Mouse (Mus musculus) layer of hippocampus, postnatal 36 days (tissue): Measurements from ENCODE around the gene Stx1b. TPM values are rescaled to one million over a fixed set of nuclear protein-coding genes. Genes with fewer than 3 reads are reported as not detected.
A peak's percentile ranks its signal among the peaks of the same experiment; 100 is the strongest.
"Not testable (repeated sequence)": the region's sequence is repeated elsewhere in the genome, so short reads cannot be mapped to it uniquely, and the experiment has no call there.

Source experiments
- DNase-seq, 2 experiments: peaks; one replicate each; pipeline ENCODE4 v3.0.0; 2022
- total RNA-seq, 2 experiments: library from RNA; stranded (reverse); gene quantifications; 2 replicates each; pipeline ENCODE4 v1.2.3; 2021

The Stx1b gene
- total RNA-seq = 100 to 1,000 TPM; 342 to 346 TPM

- DNase-seq = peak; percentile 59 to 62
These were observed at the start of gene Stx1b, which contains the start of gene Stx4a for GRCm38 (mm10) chr7:127824176-127824871. TSS of gene Stx1b (minus strand) at chr7:127824549. TSS of gene Stx4a (plus strand) at chr7:127824294.

GRCm38 (mm10) chr7:127870136-127870821 lies 45.9 kb upstream of the Stx1b start:
- DNase-seq = no peak

GRCm38 (mm10) chr7:127869149-127869810 lies 44.9 kb upstream of the Stx1b start:
- no peak for DNase-seq

- DNase-seq = no peak
These were observed 43.3 kb upstream of the Stx1b start for GRCm38 (mm10) chr7:127867641-127868040.

- no peak for DNase-seq
These were observed 42.1 kb upstream of the Stx1b start for GRCm38 (mm10) chr7:127866434-127866833.

- no peak for DNase-seq
These were observed 33.9 kb upstream of the Stx1b start for GRCm38 (mm10) chr7:127858258-127858657.

- no peak for DNase-seq
These were observed 26.6 kb upstream of the Stx1b start for GRCm38 (mm10) chr7:127850906-127851305.

GRCm38 (mm10) chr7:127849973-127850875 lies 25.9 kb upstream of the Stx1b start:
- DNase-seq = no peak

GRCm38 (mm10) chr7:127842001-127842718 lies 17.8 kb upstream of the Stx1b start:
- DNase-seq = peak; percentile 70 to 71

- DNase-seq = peak; percentile 94
These were observed 17.1 kb upstream of the Stx1b start for GRCm38 (mm10) chr7:127841340-127842000.

GRCm38 (mm10) chr7:127840886-127841285 lies 16.5 kb upstream of the Stx1b start:
- DNase-seq = no peak

- not testable (repeated sequence) for DNase-seq
These were observed 15.7 kb upstream of the Stx1b start for GRCm38 (mm10) chr7:127840031-127840430.

GRCm38 (mm10) chr7:127837878-127838277 lies 13.5 kb upstream of the Stx1b start:
- not testable (repeated sequence) for DNase-seq

- DNase-seq = no peak
These were observed 13.1 kb upstream of the Stx1b start for GRCm38 (mm10) chr7:127837473-127837872.

GRCm38 (mm10) chr7:127835550-127835949 lies 11.2 kb upstream of the Stx1b start:
- DNase-seq = no peak

GRCm38 (mm10) chr7:127823236-127824171 lies 845 bp downstream of the Stx1b start:
- no peak for DNase-seq

GRCm38 (mm10) chr7:127822494-127822893 lies 1.9 kb downstream of the Stx1b start:
- no peak for DNase-seq

- no peak for DNase-seq
These were observed 3.4 kb downstream of the Stx1b start for GRCm38 (mm10) chr7:127820836-127821509.

GRCm38 (mm10) chr7:127817776-127818175 lies 6.6 kb downstream of the Stx1b start:
- DNase-seq = no peak
